Mouse (Mus musculus) spleen, adult 12 weeks (tissue): ENCODE measurements around the gene Dock1.

Experiments
- DNase-seq: peaks from one replicate; pipeline ENCODE4 v3.0.0; 2022; ENCODE audit warnings: low spot score

The Dock1 gene

GRCm38 (mm10) chr7:134823891-134824290 lies 153.4 kb downstream of the Dock1 start:
- no peak for DNase-seq

GRCm38 (mm10) chr7:134840066-134840465 lies 169.6 kb downstream of the Dock1 start:
- no peak for DNase-seq

GRCm38 (mm10) chr7:134842751-134843150 lies 172.3 kb downstream of the Dock1 start:
- no peak for DNase-seq

GRCm38 (mm10) chr7:134862000-134862399 lies 191.5 kb downstream of the Dock1 start:
- DNase-seq = no peak

GRCm38 (mm10) chr7:134864175-134864574 lies 193.7 kb downstream of the Dock1 start:
- no peak for DNase-seq

GRCm38 (mm10) chr7:134872511-134872910 lies 202.1 kb downstream of the Dock1 start:
- DNase-seq = no peak

GRCm38 (mm10) chr7:134872981-134873380 lies 202.5 kb downstream of the Dock1 start:
- no peak for DNase-seq

GRCm38 (mm10) chr7:134878985-134879384 lies 208.5 kb downstream of the Dock1 start:
- no peak for DNase-seq

- DNase-seq = no peak
These were observed 210.0 kb downstream of the Dock1 start for GRCm38 (mm10) chr7:134880431-134880830.

GRCm38 (mm10) chr7:134883516-134883915 lies 213.1 kb downstream of the Dock1 start:
- no peak for DNase-seq

GRCm38 (mm10) chr7:134892449-134892871 lies 222.0 kb downstream of the Dock1 start:
- DNase-seq = no peak

- no peak for DNase-seq
These were observed 222.5 kb downstream of the Dock1 start for GRCm38 (mm10) chr7:134892972-134893371.

GRCm38 (mm10) chr7:134894604-134895003 lies 224.2 kb downstream of the Dock1 start:
- DNase-seq = no peak

GRCm38 (mm10) chr7:134899462-134899861 lies 229.0 kb downstream of the Dock1 start:
- DNase-seq = no peak

GRCm38 (mm10) chr7:134901992-134902391 lies 231.5 kb downstream of the Dock1 start:
- DNase-seq = no peak

GRCm38 (mm10) chr7:134931886-134932285 lies 261.4 kb downstream of the Dock1 start:
- DNase-seq = no peak

GRCm38 (mm10) chr7:134937471-134937926 lies 267.0 kb downstream of the Dock1 start:
- DNase-seq = no peak

- no peak for DNase-seq
These were observed 267.6 kb downstream of the Dock1 start, which contains the start of gene Fam196a for GRCm38 (mm10) chr7:134937927-134938609. Fam196a (minus strand) TSS chr7:134938430.

GRCm38 (mm10) chr7:134941891-134942290 lies 271.4 kb downstream of the Dock1 start:
- no peak for DNase-seq

- DNase-seq = no peak
These were observed 272.6 kb downstream of the Dock1 start for GRCm38 (mm10) chr7:134943063-134943462.

- DNase-seq = no peak
These were observed 273.2 kb downstream of the Dock1 start for GRCm38 (mm10) chr7:134943701-134944100.

GRCm38 (mm10) chr7:134945925-134946716 lies 275.7 kb downstream of the Dock1 start:
- no peak for DNase-seq

- no peak for DNase-seq
These were observed 288.6 kb downstream of the Dock1 start for GRCm38 (mm10) chr7:134959086-134959485.
